Mouse (Mus musculus) lung, postnatal 0 days (tissue): Measurements from ENCODE around the gene Alg14.

Experiments
- CTCF ChIP-seq: IDR thresholded peaks from 2 replicates; pipeline ENCODE4 v1.5.1; 2016; ENCODE audit warnings: antibody characterized with exemption, mild to moderate bottlenecking
- EP300 ChIP-seq: IDR thresholded peaks from 2 replicates; pipeline ENCODE4 v1.6.1; 2016; ENCODE audit warnings: antibody characterized with exemption, mild to moderate bottlenecking, control low read depth

DNA sequence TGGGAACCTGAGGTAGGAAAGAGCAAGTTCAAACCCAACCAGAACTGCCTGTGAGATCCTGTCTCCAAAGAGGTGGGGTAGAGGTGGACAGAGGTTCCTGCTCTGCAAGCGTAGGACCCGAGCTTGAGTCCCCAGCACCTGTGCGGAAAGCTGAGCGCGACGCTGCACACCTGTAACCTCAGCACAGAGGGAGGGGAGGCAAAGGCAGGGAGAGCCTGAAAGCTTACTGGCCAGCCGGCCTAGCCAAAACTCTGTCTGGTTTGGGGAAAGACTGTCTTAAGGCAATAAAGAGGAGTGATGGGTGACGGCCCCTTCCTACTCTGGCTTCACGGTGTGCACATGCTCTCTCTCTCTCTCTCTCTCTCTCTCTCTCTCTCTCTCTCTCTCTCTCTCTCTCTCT lies 21.4 kb downstream of the Alg14 start:
- no peak for TF ChIP-seq CTCF
- no peak for TF ChIP-seq EP300
